Mouse (Mus musculus) neural tube, embryonic 15.5 days (tissue): ENCODE measurements at regions not wholly inside any gene's neighbourhood (a gene's known extent, or its start where the extent isn't known, plus 50 kb on each side); places are given as distances from the start of the nearest gene placed in this dataset.
A peak's percentile ranks its signal among the peaks of the same experiment; 100 is the strongest.

ENCODE experiments used
- ATAC-seq: fragments of 200-750 bp; cut with Nextera tagmentation; 2 replicates; pipeline ENCODE4 v1.8.0; 2017; ENCODE audit warnings: mild to moderate bottlenecking, moderate TSS enrichment, moderate library complexity; ENCODE audit not compliant: low FRiP score
- H3K27ac ChIP-seq: fragments of 300-500 bp; sonication (generic); replicated peaks from 2 replicates; pipeline ENCODE4 v1.5.1; 2015; ENCODE audit warnings: mild to moderate bottlenecking, inconsistent platforms
- H3K27me3 ChIP-seq: fragments of 300-500 bp; sonication (generic); replicated peaks from 2 replicates; pipeline ENCODE4 v1.6.1; 2015; ENCODE audit warnings: inconsistent platforms
- H3K36me3 ChIP-seq: fragments of 300-500 bp; sonication (generic); 2 replicates; pipeline ENCODE4 v1.6.1; 2015; ENCODE audit warnings: inconsistent platforms
- H3K4me1 ChIP-seq: fragments of 300-500 bp; sonication (generic); 2 replicates; pipeline ENCODE4 v1.6.1; 2015; ENCODE audit warnings: inconsistent platforms
- H3K4me2 ChIP-seq: fragments of 300-500 bp; sonication (generic); 2 replicates; pipeline ENCODE4 v1.6.1; 2015; ENCODE audit warnings: inconsistent platforms, mild to moderate bottlenecking, moderate library complexity
- H3K4me3 ChIP-seq: fragments of 300-500 bp; sonication (generic); replicated peaks from 2 replicates; pipeline ENCODE4 v1.5.1; 2015; ENCODE audit warnings: mild to moderate bottlenecking, inconsistent platforms
- H3K9ac ChIP-seq: fragments of 300-500 bp; sonication (generic); replicated peaks from 2 replicates; pipeline ENCODE4 v1.6.1; 2015; ENCODE audit warnings: mild to moderate bottlenecking, inconsistent platforms
- H3K9me3 ChIP-seq: fragments of 300-500 bp; sonication (generic); replicated peaks from 2 replicates; pipeline ENCODE4 v1.6.1; 2016; ENCODE audit warnings: inconsistent platforms
- WGBS: fragments of 180-500 bp; shearing (Covaris S2); methylation state at CpG from one replicate; pipeline ENCODE4 v1.1.7; 2015; ENCODE audit warnings: mixed read lengths; 5-methylcytosine and 5-hydroxymethylcytosine counted together

DNA sequence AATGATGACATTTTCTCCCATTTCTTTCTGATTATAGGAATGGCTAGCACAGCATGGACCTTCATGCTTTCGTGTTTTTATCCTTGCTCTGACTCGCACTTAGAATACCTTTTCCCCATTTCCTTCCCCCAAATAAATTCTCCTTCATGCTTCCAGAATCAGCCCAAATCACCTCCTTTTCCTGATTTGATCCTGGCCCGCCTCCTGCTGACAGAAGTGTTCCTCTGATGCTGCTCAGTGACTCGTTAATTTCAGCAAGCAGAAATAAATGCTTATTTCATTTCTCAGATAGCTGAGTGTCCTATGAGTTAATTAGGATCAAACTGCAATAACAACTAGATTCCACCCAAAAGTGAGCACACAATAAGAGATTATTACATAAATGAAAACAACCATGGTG, 185.3 kb downstream of the Gm12728 start:
- 61% methylated on average over 4 of the region's 4 CpGs for WGBS
- H3K9ac ChIP-seq: no peak overlapping the region

DNA sequence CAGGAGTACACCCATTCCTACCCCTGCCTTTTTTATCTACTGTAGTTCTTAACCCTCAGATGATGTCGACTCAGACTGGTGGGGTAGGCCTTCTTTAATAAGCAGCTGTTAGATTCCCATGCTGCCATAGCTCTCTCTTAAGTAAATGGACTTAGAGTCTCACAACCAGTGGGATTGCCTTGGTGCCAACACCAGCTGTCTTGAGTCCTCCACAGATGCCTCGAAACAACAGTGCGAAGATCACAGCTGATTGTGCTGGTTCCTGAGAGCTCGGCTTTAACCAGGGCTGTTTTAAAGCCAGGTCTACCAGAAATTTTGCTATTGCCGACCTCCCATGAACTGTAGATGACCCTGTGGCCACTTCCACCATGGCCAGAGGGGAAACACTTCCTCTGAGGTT, 189.4 kb downstream of the Gm12728 start:
- no peak overlapping the region for H3K4me3 ChIP-seq
- H3K9ac ChIP-seq: no peak overlapping the region
- ATAC-seq: no peak
- H3K9me3 ChIP-seq: no peaks in the 10 kb centered on the region
- H3K4me1 ChIP-seq: no peaks in the 10 kb centered on the region
- H3K4me2 ChIP-seq: no peak overlapping the region
- no peaks in the 10 kb centered on the region for H3K36me3 ChIP-seq
- no peak overlapping the region for H3K27ac ChIP-seq
- H3K27me3 ChIP-seq: no peaks in the 10 kb centered on the region
- WGBS: 88% methylated on average over 5 of the region's 5 CpGs

More for the DNA sequence above, 185.3 kb downstream of the Gm12728 start:
- ATAC-seq: no peak
- Histone ChIP-seq H3K27ac (no peak overlapping the region), H3K9me3 (no peaks in the 10 kb centered on the region), H3K4me3 (no peak overlapping the region), H3K4me2 (no peak overlapping the region), H3K4me1 (no peaks in the 10 kb centered on the region), H3K36me3 (no peaks in the 10 kb centered on the region), H3K27me3 (no peaks in the 10 kb centered on the region)

DNA sequence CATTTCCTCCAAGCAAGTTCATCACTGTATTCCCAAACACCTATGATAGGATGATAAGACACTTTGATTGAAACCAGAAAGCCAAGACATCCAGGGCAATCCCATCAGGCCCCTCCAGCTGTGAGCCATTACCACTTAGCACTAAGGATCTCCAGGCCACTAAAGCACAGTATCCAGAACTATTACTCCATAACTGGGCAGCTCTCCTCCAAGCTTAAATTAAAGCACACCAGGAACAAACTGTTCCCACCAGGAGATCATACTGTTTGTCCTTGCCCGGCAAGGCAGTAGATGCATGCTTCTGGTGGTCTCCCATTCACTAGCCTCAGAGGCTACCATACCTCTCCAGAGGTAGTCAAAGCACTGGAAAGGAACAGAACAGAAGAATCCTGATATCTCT, 193.3 kb downstream of the Gm12728 start:
- Histone ChIP-seq H3K4me2 (no peak overlapping the region), H3K27ac (no peak overlapping the region), H3K9me3 (no peaks in the 10 kb centered on the region), H3K36me3 (no peaks in the 10 kb centered on the region), H3K4me3 (no peak overlapping the region), H3K27me3 (no peaks in the 10 kb centered on the region), H3K4me1 (no peaks in the 10 kb centered on the region), H3K9ac (no peak overlapping the region)
- ATAC-seq: no peak
- WGBS: 85% methylated on average over 1 of the region's 1 CpGs

DNA sequence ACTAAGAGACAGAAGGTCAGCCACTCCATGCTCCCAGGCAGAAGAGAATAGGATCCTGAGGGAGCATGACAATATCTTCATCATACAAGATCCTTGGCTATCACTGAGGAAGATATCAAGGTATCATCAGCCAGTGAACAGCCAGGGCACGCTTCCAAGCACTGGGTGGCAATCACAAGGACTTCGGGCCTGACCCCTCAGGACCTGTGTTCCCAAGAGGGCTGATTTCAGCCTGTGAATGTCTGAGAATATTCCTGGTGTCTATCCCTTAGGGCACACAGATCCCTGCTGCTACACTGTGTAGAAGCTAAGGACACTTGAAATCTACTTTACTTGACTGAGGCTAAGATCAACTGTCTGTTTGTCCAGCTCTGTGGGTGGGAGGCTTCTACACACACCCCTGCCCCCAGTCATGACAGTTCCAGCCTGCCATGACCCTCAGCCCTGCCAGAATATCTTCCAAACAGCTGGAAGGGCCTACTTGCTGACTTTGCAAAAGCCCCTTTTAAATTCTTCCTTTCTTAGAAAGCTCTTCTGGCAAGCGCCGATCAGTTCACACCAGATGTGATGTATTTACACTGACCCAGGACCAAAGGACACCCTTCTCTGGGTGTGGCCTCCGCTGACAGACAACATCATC, 198.4 kb downstream of the Gm12728 start:
- no peak for ATAC-seq
- 84% methylated on average over 5 of the region's 5 CpGs for WGBS
- Histone ChIP-seq H3K4me1 (no peaks in the 10 kb centered on the region), H3K27ac (no peak overlapping the region), H3K9ac (no peak overlapping the region), H3K4me3 (no peak overlapping the region), H3K9me3 (no peaks in the 10 kb centered on the region), H3K27me3 (no peaks in the 10 kb centered on the region), H3K4me2 (no peak overlapping the region), H3K36me3 (no peaks in the 10 kb centered on the region)

DNA sequence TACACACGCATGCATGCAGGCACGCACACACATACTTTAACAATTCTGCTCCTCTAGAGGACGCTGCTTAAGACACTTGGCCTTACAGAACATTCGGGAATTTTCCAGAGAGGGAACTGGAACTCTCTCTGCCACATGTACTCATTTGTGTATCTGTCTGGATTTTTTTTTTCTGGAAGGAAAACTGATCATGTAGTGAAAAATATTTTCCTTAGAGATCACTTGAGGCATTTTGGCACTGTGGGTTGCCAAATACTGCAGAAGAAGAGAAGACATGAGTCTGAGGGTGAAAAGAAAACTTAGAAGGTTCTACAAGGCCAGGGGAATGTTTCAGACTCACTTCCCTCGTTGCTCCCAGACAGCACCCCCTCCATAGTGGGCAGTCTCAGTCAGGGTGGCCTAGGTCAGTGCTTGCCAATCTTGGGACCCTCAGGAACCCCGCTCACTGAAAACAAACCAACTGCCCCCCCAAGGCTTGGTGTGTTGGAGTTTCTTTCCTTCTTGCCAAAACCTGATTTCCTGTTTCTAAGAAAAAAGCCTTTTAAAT, 203.0 kb downstream of the Gm12728 start:
- no peaks in the 10 kb centered on the region for H3K27me3 ChIP-seq
- no peak for ATAC-seq
- no peaks in the 10 kb centered on the region for H3K4me1 ChIP-seq

DNA sequence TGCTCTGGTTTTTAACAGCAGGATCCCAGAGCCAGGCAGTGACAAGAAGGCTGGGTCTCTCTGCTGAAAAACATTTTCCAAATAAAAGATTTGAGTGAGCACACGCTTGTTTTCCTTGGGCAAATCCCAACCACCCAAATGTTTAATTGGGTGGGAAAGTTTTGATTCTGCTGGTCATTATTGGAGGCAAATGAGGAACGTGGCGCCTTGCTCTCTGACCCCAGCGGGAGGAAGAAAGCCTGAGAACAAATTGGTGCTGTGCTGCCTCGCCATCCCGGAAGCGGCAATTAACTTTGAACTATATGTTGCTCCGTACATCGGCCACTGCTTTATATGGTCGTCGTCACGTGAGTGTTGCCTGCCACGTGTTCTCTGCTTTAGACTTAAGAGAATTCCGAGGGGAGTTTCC, 204.7 kb downstream of the Gm12728 start:
- Histone ChIP-seq H3K27ac (no peak overlapping the region), H3K36me3 (no peaks in the 10 kb centered on the region), H3K4me2 (no peak overlapping the region), H3K4me3 (no peak overlapping the region), H3K27me3 (no peaks in the 10 kb centered on the region), H3K4me1 (no peaks in the 10 kb centered on the region), H3K9me3 (no peaks in the 10 kb centered on the region), H3K9ac (no peak overlapping the region)
- WGBS: 84% methylated on average over 14 of the region's 14 CpGs
- ATAC-seq: no peak

More for the DNA sequence above, 203.0 kb downstream of the Gm12728 start:
- H3K9me3 ChIP-seq: no peaks in the 10 kb centered on the region
- no peak overlapping the region for H3K4me2 ChIP-seq
- no peak overlapping the region for H3K27ac ChIP-seq
- no peaks in the 10 kb centered on the region for H3K36me3 ChIP-seq
- WGBS: 86% methylated on average over 6 of the region's 6 CpGs
- H3K4me3 ChIP-seq: no peak overlapping the region
- H3K9ac ChIP-seq: no peak overlapping the region

DNA sequence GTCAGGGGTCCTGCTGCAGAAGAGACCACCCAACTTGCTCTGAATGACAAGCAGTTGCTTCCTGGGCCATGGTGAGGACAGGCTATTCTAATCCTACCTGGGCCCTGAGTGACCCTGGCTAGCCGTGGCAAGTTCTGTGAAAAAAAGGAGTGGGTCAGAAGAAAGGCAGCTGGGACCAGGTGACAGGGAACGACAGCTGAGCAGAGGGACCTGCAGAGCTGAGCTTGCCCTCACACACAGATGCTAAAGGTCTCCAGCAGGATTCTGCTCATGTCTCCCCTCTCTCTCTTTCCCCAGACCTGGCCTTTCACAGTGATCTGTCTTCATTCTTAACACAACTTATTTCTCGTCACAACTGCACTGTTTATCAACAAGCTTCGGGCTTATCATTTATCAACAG, 206.4 kb downstream of the Gm12728 start:
- Histone ChIP-seq H3K4me3 (no peak overlapping the region), H3K36me3 (no peaks in the 10 kb centered on the region), H3K9me3 (no peaks in the 10 kb centered on the region), H3K27me3 (no peaks in the 10 kb centered on the region), H3K9ac (no peak overlapping the region), H3K27ac (no peak overlapping the region), H3K4me1 (no peaks in the 10 kb centered on the region), H3K4me2 (no peak overlapping the region)
- ATAC-seq: no peak
- WGBS: 88% methylated on average over 4 of the region's 4 CpGs

DNA sequence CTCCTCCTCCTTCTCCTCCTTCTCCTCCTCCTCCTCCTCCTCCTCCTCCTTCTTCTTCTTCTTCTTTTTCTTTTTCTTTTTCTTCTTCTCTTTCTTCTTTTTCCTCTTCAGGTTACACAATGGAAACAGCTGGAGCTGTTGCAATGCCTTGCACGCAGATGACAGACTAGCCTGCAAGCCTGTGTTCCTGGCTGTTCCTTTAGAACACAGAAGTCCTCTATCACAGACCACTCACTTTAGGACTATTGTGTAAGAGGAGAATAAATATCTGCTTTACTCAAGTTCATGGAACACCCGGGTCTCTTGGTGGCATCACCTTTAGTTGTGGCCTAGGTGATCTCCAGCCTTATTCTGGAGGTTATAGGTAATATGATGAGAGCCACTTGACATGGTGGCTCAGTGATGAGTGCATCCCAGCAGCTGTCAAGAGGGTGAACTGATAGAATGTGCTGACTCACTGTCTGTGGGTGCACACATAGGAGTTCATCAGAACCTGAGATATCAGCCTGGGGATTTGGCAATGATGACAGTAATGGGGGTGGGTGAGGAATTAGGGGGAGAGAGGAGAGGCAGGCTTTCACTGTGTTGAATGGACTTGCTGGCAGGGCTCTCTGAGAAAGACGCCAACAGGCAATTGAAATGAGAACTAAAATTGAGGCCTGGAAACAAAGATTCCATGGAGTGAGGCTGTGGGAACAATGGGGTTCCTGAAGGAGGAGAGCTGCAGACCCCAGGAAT, 207.4 kb downstream of the Gm12728 start:
- no peaks in the 10 kb centered on the region for H3K36me3 ChIP-seq
- no peak overlapping the region for H3K27ac ChIP-seq
- no peaks in the 10 kb centered on the region for H3K27me3 ChIP-seq
- no peaks in the 10 kb centered on the region for H3K9me3 ChIP-seq
- H3K4me2 ChIP-seq: no peak overlapping the region
- ATAC-seq: no peak
- H3K4me3 ChIP-seq: no peak overlapping the region
- no peak overlapping the region for H3K9ac ChIP-seq
- WGBS: 75% methylated on average over 3 of the region's 3 CpGs
- no peaks in the 10 kb centered on the region for H3K4me1 ChIP-seq

DNA sequence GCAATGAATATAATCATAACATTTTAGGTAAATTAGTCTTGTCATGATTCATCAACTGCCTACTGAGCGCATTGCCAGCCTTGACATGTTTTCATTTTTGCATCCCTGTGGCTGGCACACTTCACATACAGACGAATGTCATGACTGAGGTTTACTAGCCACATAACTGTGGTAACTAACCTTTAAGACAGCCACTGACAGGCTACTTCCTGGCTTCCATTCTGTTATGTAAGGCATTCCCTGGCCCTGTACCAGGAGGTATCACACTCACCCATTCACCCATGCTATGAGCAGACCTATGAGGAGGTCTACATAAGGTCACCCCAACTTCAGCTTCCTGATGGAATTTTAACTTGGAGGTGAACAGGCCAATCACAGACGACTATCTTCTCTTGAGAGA, 212.8 kb downstream of the Gm12728 start:
- Histone ChIP-seq H3K27me3 (no peaks in the 10 kb centered on the region), H3K27ac (no peak overlapping the region), H3K9me3 (no peaks in the 10 kb centered on the region), H3K4me1 (0 out of 2 replicates have a peak, but pooled peaks cover 1% of the 10 kb centered on the region), H3K9ac (no peak overlapping the region), H3K4me3 (no peak overlapping the region), H3K4me2 (no peak overlapping the region), H3K36me3 (no peaks in the 10 kb centered on the region)
- WGBS: 91% methylated on average over 3 of the region's 3 CpGs
- no peak for ATAC-seq

DNA sequence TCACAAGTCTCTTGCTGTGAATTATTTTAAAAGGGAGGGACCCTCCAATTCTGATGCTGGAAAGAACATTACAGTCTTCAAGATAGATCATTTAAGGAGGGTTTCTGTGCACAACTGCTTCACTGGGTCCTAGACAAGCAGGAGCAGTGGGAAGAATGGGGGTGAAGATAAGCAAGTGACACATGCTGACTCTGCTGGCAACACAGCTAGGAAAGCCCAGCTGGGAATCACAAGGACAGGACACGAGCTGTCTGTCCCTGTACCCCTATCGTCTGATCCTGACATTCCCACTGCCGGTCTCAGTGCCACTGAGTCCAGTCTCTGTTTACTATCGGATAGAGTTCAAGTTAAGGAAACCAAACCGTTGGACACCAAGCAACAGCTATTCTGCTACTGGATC, 216.3 kb downstream of the Gm12728 start:
- WGBS: 87% methylated on average over 5 of the region's 5 CpGs
- no peak overlapping the region for H3K4me3 ChIP-seq
- H3K9me3 ChIP-seq: no peaks in the 10 kb centered on the region
- no peak overlapping the region for H3K27ac ChIP-seq
- no peaks in the 10 kb centered on the region for H3K27me3 ChIP-seq
- no peaks in the 10 kb centered on the region for H3K36me3 ChIP-seq
- ATAC-seq: no peak
- no peak overlapping the region for H3K9ac ChIP-seq
- no peak overlapping the region for H3K4me2 ChIP-seq
- H3K4me1 ChIP-seq: peaks cover 8% of the 10 kb centered on the region; the same call in 1 of the 2 replicates

DNA sequence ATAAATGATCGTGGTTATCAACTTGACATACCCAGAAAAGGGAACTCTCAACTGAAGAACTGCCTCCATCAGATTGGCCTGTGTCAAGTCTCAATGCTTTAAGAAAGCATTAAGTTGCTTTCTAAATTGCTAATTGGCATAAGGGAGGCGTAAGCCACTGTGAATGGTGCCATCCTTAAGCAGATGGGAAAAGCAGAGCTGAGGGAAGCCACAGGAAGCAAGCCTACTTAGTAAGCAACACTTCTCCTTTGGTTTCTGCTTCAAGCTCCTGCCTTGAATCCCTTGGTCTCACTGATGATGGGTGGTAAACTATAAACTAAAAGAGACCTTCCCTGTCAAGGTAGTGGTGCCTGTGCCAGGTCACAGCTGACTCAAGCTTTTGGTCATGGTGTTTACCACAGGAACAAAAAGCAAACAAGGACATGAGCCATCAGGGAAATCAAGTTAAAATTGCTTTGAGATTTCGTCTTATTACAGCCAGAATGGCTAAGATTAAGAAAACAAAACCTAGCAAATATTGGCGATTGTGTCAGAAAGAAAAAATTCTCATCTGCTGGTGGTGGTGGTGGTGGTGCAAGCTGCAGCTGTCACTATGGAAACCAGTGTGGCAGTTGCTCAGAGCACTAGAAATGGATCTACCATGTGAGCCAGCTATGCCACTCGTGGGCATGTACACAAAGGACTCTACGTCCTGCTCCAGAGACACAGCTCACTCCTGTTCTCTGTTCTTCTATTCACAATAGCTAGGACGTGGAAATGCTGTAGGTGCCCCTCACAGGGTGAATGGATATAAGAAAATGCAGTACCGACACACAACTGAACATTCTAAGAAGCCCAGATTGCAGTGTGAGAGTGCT, 217.9 kb downstream of the Gm12728 start:
- Histone ChIP-seq H3K9ac (no peak overlapping the region), H3K36me3 (no peaks in the 10 kb centered on the region), H3K27ac (no peak overlapping the region), H3K9me3 (no peaks in the 10 kb centered on the region), H3K4me2 (no peak overlapping the region), H3K4me3 (no peak overlapping the region), H3K4me1 (peaks cover 8% of the 10 kb centered on the region; the same call in 1 of the 2 replicates), H3K27me3 (no peaks in the 10 kb centered on the region)
- peak; percentile 61; the same call in 1 of the 2 replicates for ATAC-seq
- 63% methylated on average over 8 of the region's 8 CpGs for WGBS
